Mouse (Mus musculus): Measurements from ENCODE around the gene Nyap2. TPM values are rescaled to one million over a fixed set of nuclear protein-coding genes. Genes with fewer than 3 reads are reported as not detected.

The Nyap2 gene
- polyA plus RNA-seq, 1 experiment from 2014 or later: not detected

GRCm38 (mm10) chr1:81300735-81301134 lies 224.0 kb downstream of the Nyap2 start:
- WGBS: 60% methylated on average over 4 of the region's 4 CpGs
- ATAC-seq (ENCODE audit: insufficient number of reproducible peaks, low FRiP score, low TSS enrichment, low read depth): no peak
- H3K27me3 ChIP-seq (ENCODE audit: control insufficient read depth, insufficient read depth, low read length): no peaks in the 10 kb centered on the region

GRCm38 (mm10) chr1:81301661-81302060 lies 224.9 kb downstream of the Nyap2 start:
- Histone ChIP-seq H3K27ac (replicated peaks; ENCODE audit: low read depth, low read length) (no peak overlapping the region), H3K27me3 (ENCODE audit: control insufficient read depth, insufficient read depth, low read length) (no peaks in the 10 kb centered on the region), H3K9me3 (ENCODE audit: control insufficient read depth, low read length) (no peaks in the 10 kb centered on the region), H3K36me3 (ENCODE audit: control insufficient read depth, insufficient read depth, low read length) (no peaks in the 10 kb centered on the region), H3K4me1 (ENCODE audit: control insufficient read depth, insufficient read depth, low read length) (no peaks in the 10 kb centered on the region), H3K9ac (ENCODE audit: low read length) (no peak overlapping the region), H3K4me2 (ENCODE audit: low read depth, severe bottlenecking) (no peak overlapping the region), H3K4me3 (ENCODE audit: low read depth, low read length) (no peak overlapping the region)
- DNase-seq (ENCODE audit: low spot score): peak; percentile 72
- ATAC-seq (ENCODE audit: insufficient number of reproducible peaks, low FRiP score, low TSS enrichment, low read depth): peak; percentile 51; the same call in 1 of the 2 replicates
- 9% methylated on average over 2 of the region's 2 CpGs for WGBS

More at GRCm38 (mm10) chr1:81300735-81301134, 224.0 kb downstream of the Nyap2 start:
- Histone ChIP-seq H3K4me1 (ENCODE audit: control insufficient read depth, insufficient read depth, low read length) (no peaks in the 10 kb centered on the region), H3K9me3 (ENCODE audit: control insufficient read depth, low read length) (no peaks in the 10 kb centered on the region), H3K36me3 (ENCODE audit: control insufficient read depth, insufficient read depth, low read length) (no peaks in the 10 kb centered on the region), H3K4me3 (ENCODE audit: low read depth, low read length) (no peak overlapping the region), H3K27ac (replicated peaks; ENCODE audit: low read depth, low read length) (no peak overlapping the region), H3K9ac (ENCODE audit: low read length) (no peak overlapping the region), H3K4me2 (ENCODE audit: low read depth, severe bottlenecking) (no peak overlapping the region)
- no peak for DNase-seq (ENCODE audit: low spot score)

GRCm38 (mm10) chr1:81303389-81303788 lies 226.6 kb downstream of the Nyap2 start:
- ATAC-seq (ENCODE audit: insufficient number of reproducible peaks, low FRiP score, low TSS enrichment, low read depth): no peak
- Histone ChIP-seq H3K9me3 (ENCODE audit: control insufficient read depth, low read length) (no peaks in the 10 kb centered on the region), H3K4me3 (ENCODE audit: low read depth, low read length) (no peak overlapping the region), H3K27me3 (ENCODE audit: control insufficient read depth, insufficient read depth, low read length) (no peaks in the 10 kb centered on the region), H3K9ac (ENCODE audit: low read length) (no peak overlapping the region), H3K4me1 (ENCODE audit: control insufficient read depth, insufficient read depth, low read length) (no peaks in the 10 kb centered on the region), H3K4me2 (ENCODE audit: low read depth, severe bottlenecking) (no peak overlapping the region), H3K36me3 (ENCODE audit: control insufficient read depth, insufficient read depth, low read length) (no peaks in the 10 kb centered on the region), H3K27ac (replicated peaks; ENCODE audit: low read depth, low read length) (no peak overlapping the region)
- DNase-seq (ENCODE audit: low spot score): no peak
- WGBS: 52% methylated on average over 3 of the region's 3 CpGs

- no peak overlapping the region for H3K4me3 ChIP-seq (ENCODE audit: low read depth, low read length)
- no peak overlapping the region for H3K9ac ChIP-seq (ENCODE audit: low read length)
- DNase-seq (ENCODE audit: low spot score) (no peak), ATAC-seq (ENCODE audit: insufficient number of reproducible peaks, low FRiP score, low TSS enrichment, low read depth) (no peak)
- H3K4me1 ChIP-seq (ENCODE audit: control insufficient read depth, insufficient read depth, low read length): no peaks in the 10 kb centered on the region
- H3K27ac ChIP-seq (replicated peaks; ENCODE audit: low read depth, low read length): no peak overlapping the region
- no peaks in the 10 kb centered on the region for H3K9me3 ChIP-seq (ENCODE audit: control insufficient read depth, low read length)
- no peaks in the 10 kb centered on the region for H3K27me3 ChIP-seq (ENCODE audit: control insufficient read depth, insufficient read depth, low read length)
- no peak overlapping the region for H3K4me2 ChIP-seq (ENCODE audit: low read depth, severe bottlenecking)
- no peaks in the 10 kb centered on the region for H3K36me3 ChIP-seq (ENCODE audit: control insufficient read depth, insufficient read depth, low read length)
These were observed 230.7 kb downstream of the Nyap2 start for GRCm38 (mm10) chr1:81307407-81307806.

- 73% methylated on average over 2 of the region's 2 CpGs for WGBS
- no peak for ATAC-seq (ENCODE audit: insufficient number of reproducible peaks, low FRiP score, low TSS enrichment, low read depth)
- no peak overlapping the region for H3K4me2 ChIP-seq (ENCODE audit: low read depth, severe bottlenecking)
These were observed 231.2 kb downstream of the Nyap2 start for GRCm38 (mm10) chr1:81307934-81308333.

GRCm38 (mm10) chr1:81310087-81310626 lies 233.4 kb downstream of the Nyap2 start:
- Histone ChIP-seq H3K27me3 (ENCODE audit: control insufficient read depth, insufficient read depth, low read length) (no peaks in the 10 kb centered on the region), H3K9me3 (ENCODE audit: control insufficient read depth, low read length) (no peaks in the 10 kb centered on the region), H3K4me1 (ENCODE audit: control insufficient read depth, insufficient read depth, low read length) (no peaks in the 10 kb centered on the region), H3K27ac (replicated peaks; ENCODE audit: low read depth, low read length) (no peak overlapping the region), H3K4me3 (ENCODE audit: low read depth, low read length) (no peak overlapping the region), H3K36me3 (ENCODE audit: control insufficient read depth, insufficient read depth, low read length) (no peaks in the 10 kb centered on the region), H3K4me2 (ENCODE audit: low read depth, severe bottlenecking) (no peak overlapping the region), H3K9ac (ENCODE audit: low read length) (no peak overlapping the region)
- WGBS: 0% methylated on average over 1 of the region's 1 CpGs
- ATAC-seq (ENCODE audit: insufficient number of reproducible peaks, low FRiP score, low TSS enrichment, low read depth) (no peak), DNase-seq (ENCODE audit: low spot score) (peak; percentile 83)

More at GRCm38 (mm10) chr1:81307934-81308333, 231.2 kb downstream of the Nyap2 start:
- Histone ChIP-seq H3K9ac (ENCODE audit: low read length) (no peak overlapping the region), H3K4me3 (ENCODE audit: low read depth, low read length) (no peak overlapping the region), H3K9me3 (ENCODE audit: control insufficient read depth, low read length) (no peaks in the 10 kb centered on the region), H3K4me1 (ENCODE audit: control insufficient read depth, insufficient read depth, low read length) (no peaks in the 10 kb centered on the region), H3K27me3 (ENCODE audit: control insufficient read depth, insufficient read depth, low read length) (no peaks in the 10 kb centered on the region), H3K36me3 (ENCODE audit: control insufficient read depth, insufficient read depth, low read length) (no peaks in the 10 kb centered on the region), H3K27ac (replicated peaks; ENCODE audit: low read depth, low read length) (no peak overlapping the region)
- DNase-seq (ENCODE audit: low spot score): no peak

GRCm38 (mm10) chr1:81316403-81316994 lies 239.7 kb downstream of the Nyap2 start:
- DNase-seq (ENCODE audit: low spot score) (peak; percentile 83), ATAC-seq (ENCODE audit: insufficient number of reproducible peaks, low FRiP score, low TSS enrichment, low read depth) (0 out of 2 replicates have a peak, but pooled peaks have one; percentile 9)
- Histone ChIP-seq H3K9me3 (ENCODE audit: control insufficient read depth, low read length) (no peaks in the 10 kb centered on the region), H3K27me3 (ENCODE audit: control insufficient read depth, insufficient read depth, low read length) (no peaks in the 10 kb centered on the region), H3K4me1 (ENCODE audit: control insufficient read depth, insufficient read depth, low read length) (peaks cover 2% of the 10 kb centered on the region; the same call in 1 of the 2 replicates), H3K9ac (ENCODE audit: low read length) (no peak overlapping the region), H3K4me3 (ENCODE audit: low read depth, low read length) (no peak overlapping the region), H3K27ac (replicated peaks; ENCODE audit: low read depth, low read length) (no peak overlapping the region), H3K36me3 (ENCODE audit: control insufficient read depth, insufficient read depth, low read length) (no peaks in the 10 kb centered on the region), H3K4me2 (ENCODE audit: low read depth, severe bottlenecking) (no peak overlapping the region)
- WGBS: 54% methylated on average over 9 of the region's 9 CpGs

GRCm38 (mm10) chr1:81316995-81317413 lies 240.3 kb downstream of the Nyap2 start:
- Histone ChIP-seq H3K36me3 (ENCODE audit: control insufficient read depth, insufficient read depth, low read length) (no peaks in the 10 kb centered on the region), H3K4me2 (ENCODE audit: low read depth, severe bottlenecking) (no peak overlapping the region), H3K27me3 (ENCODE audit: control insufficient read depth, insufficient read depth, low read length) (no peaks in the 10 kb centered on the region), H3K9me3 (ENCODE audit: control insufficient read depth, low read length) (no peaks in the 10 kb centered on the region), H3K4me1 (ENCODE audit: control insufficient read depth, insufficient read depth, low read length) (peaks cover 2% of the 10 kb centered on the region; the same call in 1 of the 2 replicates), H3K9ac (ENCODE audit: low read length) (no peak overlapping the region), H3K27ac (replicated peaks; ENCODE audit: low read depth, low read length) (no peak overlapping the region), H3K4me3 (ENCODE audit: low read depth, low read length) (no peak overlapping the region)
- WGBS: 38% methylated on average over 5 of the region's 5 CpGs
- ATAC-seq (ENCODE audit: insufficient number of reproducible peaks, low FRiP score, low TSS enrichment, low read depth): peak; percentile 57; the same call in 1 of the 2 replicates
- DNase-seq (ENCODE audit: low spot score): peak; percentile 41
